Mouse (Mus musculus) hindbrain, embryonic 10.5 days (tissue): Measurements from ENCODE around the gene Stra6l. TPM values are rescaled to one million over a fixed set of nuclear protein-coding genes. Genes with fewer than 3 reads are reported as not detected.

Experiments
- DNase-seq: peaks from one replicate; pipeline ENCODE4 v3.0.0-alpha.2; 2017; ENCODE audit warnings: low spot score
- H3K27ac ChIP-seq: fragments of 300-500 bp; sonication (generic); 2 replicates; pipeline ENCODE4 v1.5.1; 2016; ENCODE audit warnings: mild to moderate bottlenecking, moderate library complexity
- H3K27me3 ChIP-seq: fragments of 300-500 bp; sonication (generic); 2 replicates; pipeline ENCODE4 v1.6.1; 2016; ENCODE audit warnings: mild to moderate bottlenecking; ENCODE audit not compliant: poor library complexity, insufficient read depth, severe bottlenecking
- H3K36me3 ChIP-seq: fragments of 300-500 bp; sonication (generic); 2 replicates; pipeline ENCODE4 v1.6.1; 2016; ENCODE audit warnings: mild to moderate bottlenecking, moderate library complexity
- H3K4me1 ChIP-seq: fragments of 300-500 bp; sonication (generic); replicated peaks from 2 replicates; pipeline ENCODE4 v1.6.1; 2016; ENCODE audit warnings: mild to moderate bottlenecking
- H3K4me3 ChIP-seq: fragments of 300-500 bp; sonication (generic); 2 replicates; pipeline ENCODE4 v1.5.1; 2016; ENCODE audit warnings: mild to moderate bottlenecking, moderate library complexity
- H3K9me3 ChIP-seq: fragments of 300-500 bp; sonication (generic); 2 replicates; pipeline ENCODE4 v1.6.1; 2016; ENCODE audit warnings: mild to moderate bottlenecking, moderate library complexity
- WGBS: fragments of 180-500 bp; shearing (Covaris S2); methylation state at CpG from one replicate; pipeline ENCODE4 v1.1.7; 2016; 5-methylcytosine and 5-hydroxymethylcytosine counted together
- polyA plus RNA-seq: library from polyadenylated mRNA; unstranded; fragments of >200 nt; fragmentation: Nextera tagmentation; extraction: Ambion mirVana; gene quantifications from 2 replicates; pipeline ENCODE4 v1.2.1, GENCODE M21; 2016

Gene Stra6l
- polyA plus RNA-seq, 1 experiment from 2014 or later = 0.54 TPM

DNA sequence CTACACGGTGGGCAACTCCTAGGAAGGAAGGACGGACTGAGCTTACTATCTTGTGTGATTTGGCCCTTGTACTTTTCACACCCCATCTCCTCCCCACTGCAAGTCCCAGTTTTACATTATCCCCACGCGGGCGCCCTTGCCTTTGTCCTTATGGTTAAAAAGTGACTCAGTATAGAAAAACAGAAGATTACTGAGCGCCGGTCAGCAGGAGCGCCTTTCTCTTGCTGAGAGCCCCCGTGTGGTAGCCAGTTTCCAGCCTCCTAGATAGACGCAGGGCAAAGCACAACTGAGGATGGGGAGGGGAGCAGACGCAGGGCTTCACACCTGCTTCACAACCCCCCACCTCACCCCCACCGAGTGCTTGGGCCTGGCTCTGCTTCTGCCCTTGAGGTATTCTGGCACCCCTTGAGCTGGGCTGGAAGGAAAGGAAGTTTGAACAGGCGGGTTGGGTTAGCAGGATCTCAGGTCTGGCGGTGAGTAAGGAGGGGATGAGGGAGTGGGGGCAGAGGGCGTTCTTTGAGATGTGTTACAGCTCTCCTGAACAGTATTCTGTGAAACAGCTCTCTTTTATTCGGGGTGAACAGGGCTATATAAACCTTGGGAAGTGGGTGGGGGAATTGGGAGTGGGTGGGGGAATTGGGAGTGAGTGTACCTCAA lies 48.1 kb downstream of the Stra6l start:
- peaks cover 9% of the 10 kb centered on the region for H3K4me1 ChIP-seq
- no peaks in the 10 kb centered on the region for H3K9me3 ChIP-seq
- H3K27ac ChIP-seq = no peak overlapping the region
- WGBS = 15% methylated on average over 16 of the region's 16 CpGs
- peaks cover 30% of the 10 kb centered on the region for H3K27me3 ChIP-seq
- H3K4me3 ChIP-seq = no peak overlapping the region
- no peak for DNase-seq
- no peaks in the 10 kb centered on the region for H3K36me3 ChIP-seq

DNA sequence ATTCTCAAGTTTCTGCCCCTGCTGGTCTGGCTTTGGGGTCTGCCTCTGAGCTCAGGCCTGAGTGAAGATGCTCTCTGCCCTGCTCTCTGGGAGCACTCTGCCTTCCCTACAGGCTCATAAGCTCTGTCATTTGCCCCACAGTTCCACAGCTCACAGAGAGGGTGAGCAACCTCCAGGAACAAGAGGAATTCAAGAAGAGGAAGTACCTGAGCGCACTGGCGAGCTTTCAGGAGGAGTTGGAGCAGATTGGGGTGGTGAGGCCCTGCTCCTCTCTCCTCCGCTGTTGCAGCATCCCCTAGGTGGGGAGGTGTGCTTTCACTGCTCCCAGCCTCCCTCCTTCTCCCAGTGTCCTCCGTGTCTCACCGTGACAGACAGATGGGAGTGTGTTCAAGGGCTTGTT lies 49.9 kb downstream of the Stra6l start:
- Histone ChIP-seq H3K36me3 (no peaks in the 10 kb centered on the region), H3K4me3 (no peak overlapping the region), H3K4me1 (peaks cover 9% of the 10 kb centered on the region), H3K27ac (no peak overlapping the region), H3K27me3 (peaks cover 30% of the 10 kb centered on the region), H3K9me3 (no peaks in the 10 kb centered on the region)
- 66% methylated on average over 5 of the region's 5 CpGs for WGBS
- DNase-seq = no peak

GRCm38 (mm10) chr4:45909256-45909655 lies 60.8 kb downstream of the Stra6l start:
- WGBS = 87% methylated on average over 13 of the region's 13 CpGs
- H3K36me3 ChIP-seq = no peaks in the 10 kb centered on the region
- no peaks in the 10 kb centered on the region for H3K27me3 ChIP-seq
- H3K9me3 ChIP-seq = no peaks in the 10 kb centered on the region
- no peak for DNase-seq
- no peak overlapping the region for H3K27ac ChIP-seq
- H3K4me1 ChIP-seq = 0 out of 2 replicates have a peak, but pooled peaks cover under 1% of the 10 kb centered on the region
- no peak overlapping the region for H3K4me3 ChIP-seq

DNA sequence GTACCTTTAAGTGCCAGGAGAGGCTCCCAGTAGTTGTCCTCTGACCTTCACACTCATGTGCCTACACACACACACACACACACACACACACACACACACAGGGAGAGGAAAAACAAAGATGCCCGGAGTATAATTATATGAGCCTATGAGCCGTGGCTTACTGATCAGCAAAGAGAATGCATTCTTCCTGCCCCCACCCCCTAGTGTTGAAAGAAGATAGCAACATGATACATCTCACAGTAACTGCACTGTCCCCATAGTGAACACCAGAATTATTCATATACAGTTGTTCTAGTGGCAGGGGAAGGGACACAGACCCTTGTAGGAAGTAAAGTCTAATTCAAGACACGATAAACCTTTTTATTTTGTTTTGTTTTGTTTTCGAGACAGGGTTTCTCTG lies 61.5 kb downstream of the Stra6l start:
- Histone ChIP-seq H3K36me3 (no peaks in the 10 kb centered on the region), H3K9me3 (no peaks in the 10 kb centered on the region), H3K4me3 (no peak overlapping the region), H3K27me3 (no peaks in the 10 kb centered on the region), H3K4me1 (no peaks in the 10 kb centered on the region), H3K27ac (no peak overlapping the region)
- 73% methylated on average over 4 of the region's 4 CpGs for WGBS
- DNase-seq = no peak

DNA sequence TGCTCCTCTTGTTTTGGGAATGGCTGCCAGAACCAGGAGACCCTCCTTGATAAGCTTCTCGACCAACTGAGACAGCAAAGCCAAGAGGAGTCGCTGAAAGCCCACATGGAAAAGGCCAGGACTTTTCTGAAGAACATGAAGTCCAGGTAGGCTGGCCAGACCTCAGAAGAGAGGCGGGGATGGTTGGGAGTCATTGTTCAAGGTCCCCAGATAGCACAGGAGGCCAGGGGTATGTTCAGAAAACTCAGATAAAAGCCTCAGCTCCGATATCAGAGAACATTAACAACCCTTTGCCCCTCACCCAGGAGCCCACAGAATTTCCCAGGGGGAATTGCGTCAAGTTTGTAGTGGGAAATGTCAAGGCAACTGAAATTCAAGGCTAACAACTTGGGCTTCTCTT lies 62.8 kb downstream of the Stra6l start:
- no peaks in the 10 kb centered on the region for H3K27me3 ChIP-seq
- H3K9me3 ChIP-seq = no peaks in the 10 kb centered on the region
- 84% methylated on average over 5 of the region's 5 CpGs for WGBS
- no peak for DNase-seq
- no peak overlapping the region for H3K4me3 ChIP-seq
- no peak overlapping the region for H3K27ac ChIP-seq
- no peaks in the 10 kb centered on the region for H3K4me1 ChIP-seq
- no peaks in the 10 kb centered on the region for H3K36me3 ChIP-seq

GRCm38 (mm10) chr4:45911876-45912275 lies 63.4 kb downstream of the Stra6l start:
- DNase-seq = no peak
- H3K9me3 ChIP-seq = no peaks in the 10 kb centered on the region
- 93% methylated on average over 4 of the region's 4 CpGs for WGBS

DNA sequence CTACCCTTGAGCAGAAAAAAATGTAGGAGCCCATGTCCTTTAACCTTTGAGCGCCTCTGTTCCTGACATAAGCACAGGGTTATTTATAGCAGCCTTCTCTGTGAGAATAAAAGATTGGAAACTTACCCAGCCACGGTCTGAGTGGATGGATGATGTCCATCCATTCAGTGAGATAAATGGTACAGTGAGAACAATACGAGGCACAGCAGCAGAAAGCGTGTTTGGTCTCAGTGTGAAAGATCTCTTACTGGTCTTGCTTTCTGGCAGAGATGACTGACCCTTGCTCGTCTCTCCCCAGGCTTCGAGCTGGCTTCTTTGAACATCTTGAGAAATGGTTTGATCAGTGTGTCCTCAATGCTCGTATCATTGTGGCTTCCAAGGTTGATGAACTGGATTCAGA lies 68.6 kb downstream of the Stra6l start:
- H3K4me3 ChIP-seq = no peak overlapping the region
- 76% methylated on average over 7 of the region's 7 CpGs for WGBS
- H3K4me1 ChIP-seq = no peaks in the 10 kb centered on the region
- no peak overlapping the region for H3K27ac ChIP-seq
- no peak for DNase-seq
- H3K9me3 ChIP-seq = no peaks in the 10 kb centered on the region
- H3K36me3 ChIP-seq = no peaks in the 10 kb centered on the region
- no peaks in the 10 kb centered on the region for H3K27me3 ChIP-seq

More at GRCm38 (mm10) chr4:45911876-45912275, 63.4 kb downstream of the Stra6l start:
- no peaks in the 10 kb centered on the region for H3K4me1 ChIP-seq
- no peaks in the 10 kb centered on the region for H3K27me3 ChIP-seq
- H3K36me3 ChIP-seq = no peaks in the 10 kb centered on the region
- H3K4me3 ChIP-seq = no peak overlapping the region
- no peak overlapping the region for H3K27ac ChIP-seq

GRCm38 (mm10) chr4:45921663-45922435 lies 73.4 kb downstream of the Stra6l start:
- DNase-seq = no peak
- 88% methylated on average over 10 of the region's 10 CpGs for WGBS
- Histone ChIP-seq H3K4me3 (no peak overlapping the region), H3K27me3 (no peaks in the 10 kb centered on the region), H3K4me1 (no peaks in the 10 kb centered on the region), H3K9me3 (no peaks in the 10 kb centered on the region), H3K36me3 (no peaks in the 10 kb centered on the region), H3K27ac (no peak overlapping the region)

DNA sequence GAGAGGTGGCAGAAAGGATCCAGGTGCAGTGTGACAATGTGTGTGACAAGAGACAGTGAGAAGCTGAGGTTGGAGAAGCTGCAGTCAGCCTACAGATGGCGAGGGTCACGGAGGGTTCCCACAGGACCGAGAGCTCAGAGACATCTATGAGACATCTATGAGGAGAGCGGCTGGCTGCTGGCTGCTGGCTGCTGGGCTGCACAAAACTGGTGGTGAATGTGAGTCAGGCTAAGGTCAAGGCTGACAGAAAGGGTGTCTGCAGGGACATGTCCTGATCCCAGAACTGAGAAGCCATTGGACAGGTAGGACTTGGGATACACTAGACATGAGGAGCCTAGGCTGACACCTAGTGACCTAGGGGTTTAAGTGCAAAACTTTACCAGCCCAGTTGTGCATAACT lies 75.5 kb downstream of the Stra6l start:
- WGBS = 86% methylated on average over 4 of the region's 4 CpGs
- H3K27me3 ChIP-seq = no peaks in the 10 kb centered on the region
- no peak overlapping the region for H3K4me3 ChIP-seq
- H3K36me3 ChIP-seq = no peaks in the 10 kb centered on the region
- H3K4me1 ChIP-seq = no peaks in the 10 kb centered on the region
- H3K27ac ChIP-seq = no peak overlapping the region
- no peak for DNase-seq
- no peaks in the 10 kb centered on the region for H3K9me3 ChIP-seq

GRCm38 (mm10) chr4:45928561-45928960 lies 80.1 kb downstream of the Stra6l start:
- WGBS = 78% methylated on average over 4 of the region's 4 CpGs
- no peak for DNase-seq
- no peaks in the 10 kb centered on the region for H3K27me3 ChIP-seq
- no peaks in the 10 kb centered on the region for H3K36me3 ChIP-seq
- H3K27ac ChIP-seq = no peak overlapping the region
- H3K4me1 ChIP-seq = no peaks in the 10 kb centered on the region
- H3K4me3 ChIP-seq = no peak overlapping the region
- H3K9me3 ChIP-seq = no peaks in the 10 kb centered on the region

Other genes starting within 250 kb of the Stra6l start
- 7.3 and 7.4 TPM in 2 replicates for gene Aldh1b1, start 49.6 kb upstream of the Stra6l start, polyA plus RNA-seq
- gene Igfbpl1, start 21.7 kb upstream of the Stra6l start, polyA plus RNA-seq = 13.7 and 56.4 TPM in 2 replicates
- gene Ccdc180, start 41.6 kb downstream of the Stra6l start, polyA plus RNA-seq = 0.24 and 0.67 TPM in 2 replicates
- 8.9 and 9.8 TPM in 2 replicates for gene Tdrd7, start 116.7 kb downstream of the Stra6l start, polyA plus RNA-seq
- gene Tmod1, start 190.3 kb downstream of the Stra6l start, polyA plus RNA-seq = 2.9 and 3.4 TPM in 2 replicates